Mouse (Mus musculus) hindbrain, embryonic 14.5 days (tissue): ENCODE data around the gene Rps27rt. TPM values are rescaled to one million over a fixed set of nuclear protein-coding genes. Genes with fewer than 3 reads are reported as not detected.
A peak's percentile ranks its signal among the peaks of the same experiment; 100 is the strongest.

Source experiments
- ATAC-seq: fragments of 200-750 bp; cut with Nextera tagmentation; 2 replicates; pipeline ENCODE4 v1.8.0; 2017; ENCODE audit warnings: moderate number of reproducible peaks, mild to moderate bottlenecking, moderate TSS enrichment, moderate library complexity; ENCODE audit not compliant: low FRiP score
- DNase-seq: peaks from one replicate; pipeline ENCODE4 v3.0.0-alpha.2; 2015; ENCODE audit warnings: low spot score
- H3K27ac ChIP-seq: fragments of 300-500 bp; sonication (generic); 2 replicates; pipeline ENCODE4 v1.5.1; 2014; ENCODE audit warnings: mild to moderate bottlenecking, moderate library complexity
- H3K27me3 ChIP-seq: fragments of 300-500 bp; sonication (generic); 2 replicates; pipeline ENCODE4 v1.6.1; 2014; ENCODE audit warnings: mild to moderate bottlenecking, low read length, mixed read lengths; ENCODE audit not compliant: control insufficient read depth, insufficient read depth
- H3K36me3 ChIP-seq: fragments of 300-500 bp; sonication (generic); replicated peaks from 2 replicates; pipeline ENCODE4 v1.6.1; 2014; ENCODE audit not compliant: control insufficient read depth, insufficient read depth
- H3K4me1 ChIP-seq: fragments of 300-500 bp; sonication (generic); replicated peaks from 2 replicates; pipeline ENCODE4 v1.6.1; 2014; ENCODE audit warnings: antibody characterized with exemption, low read length, mixed read lengths; ENCODE audit not compliant: control insufficient read depth, insufficient read depth
- H3K4me2 ChIP-seq: fragments of 300-500 bp; sonication (generic); replicated peaks from 2 replicates; pipeline ENCODE4 v1.6.1; 2014; ENCODE audit warnings: mild to moderate bottlenecking, moderate library complexity
- H3K4me3 ChIP-seq: fragments of 300-500 bp; sonication (generic); replicated peaks from 2 replicates; pipeline ENCODE4 v1.5.1; 2014; ENCODE audit warnings: mild to moderate bottlenecking, low read length
- H3K9ac ChIP-seq: fragments of 300-500 bp; sonication (generic); 2 replicates; pipeline ENCODE4 v1.6.1; 2014
- H3K9me3 ChIP-seq: fragments of 300-500 bp; sonication (generic); 2 replicates; pipeline ENCODE4 v1.6.1; 2016; ENCODE audit warnings: low read length; ENCODE audit not compliant: control insufficient read depth
- WGBS: fragments of 180-500 bp; shearing (Covaris S2); extraction: QIAGEN DNeasy Blood & Tissue Kit; methylation state at CpG from one replicate; pipeline ENCODE4 v1.1.7; 2014; 5-methylcytosine and 5-hydroxymethylcytosine counted together
- polyA plus RNA-seq: library from polyadenylated mRNA; unstranded; fragments of >200 nt; fragmentation: Nextera tagmentation; extraction: Ambion mirVana; gene quantifications from 2 replicates; pipeline ENCODE4 v1.2.1, GENCODE M21; 2014

Rps27rt gene
- polyA plus RNA-seq, 1 experiment from 2014 or later = 298 TPM

GRCm38 (mm10) chr9:114964093-114964492 is 18.4 kb downstream of the Rps27rt start:
- Histone ChIP-seq H3K4me3 (no peak overlapping the region), H3K27me3 (no peaks in the 10 kb centered on the region), H3K27ac (no peak overlapping the region), H3K4me1 (no peaks in the 10 kb centered on the region), H3K9me3 (no peaks in the 10 kb centered on the region), H3K4me2 (no peak overlapping the region), H3K9ac (no peak overlapping the region), H3K36me3 (no peaks in the 10 kb centered on the region)
- no peak for ATAC-seq
- DNase-seq = no peak
- WGBS = 60% methylated on average over 3 of the region's 3 CpGs

GRCm38 (mm10) chr9:114960844-114961243 is 21.7 kb downstream of the Rps27rt start:
- 90% methylated on average over 6 of the region's 6 CpGs for WGBS

DNA sequence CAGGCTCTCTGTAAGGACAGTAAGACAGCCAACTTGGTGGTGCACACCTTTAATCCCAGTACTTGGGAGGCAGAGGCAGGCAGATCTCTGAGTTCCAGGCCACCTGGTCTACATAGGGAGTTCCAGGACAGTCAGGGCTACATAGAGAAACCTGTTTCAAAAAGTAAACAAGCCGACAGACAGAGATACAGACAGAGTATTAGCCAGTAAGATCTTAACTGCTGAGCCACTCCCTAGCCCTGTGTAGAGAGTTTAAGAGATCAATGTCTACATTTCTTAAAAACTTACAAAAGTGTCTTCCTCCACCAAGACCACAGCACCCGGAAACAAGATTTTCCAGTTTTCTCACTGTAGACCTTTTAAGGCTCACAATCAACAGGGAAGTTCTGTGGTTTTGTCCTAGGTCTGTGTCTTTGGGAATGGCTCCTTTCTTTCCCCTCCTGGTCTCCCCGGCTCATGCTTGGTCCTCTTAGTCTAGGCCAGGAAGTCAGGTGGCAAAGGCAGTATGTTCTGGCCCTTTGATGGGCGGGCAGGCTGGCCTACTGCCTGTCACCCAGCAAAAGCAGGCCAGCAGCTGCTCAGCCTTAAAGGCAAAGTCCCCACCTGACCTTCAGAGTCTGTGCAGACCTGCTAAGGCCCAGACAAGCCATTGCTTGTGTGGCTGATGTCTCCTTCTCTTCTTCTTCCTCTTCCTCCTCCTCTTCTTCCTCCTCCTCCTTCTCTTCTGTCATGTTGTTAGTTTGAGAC is 22.3 kb downstream of the Rps27rt start:
- H3K36me3 ChIP-seq = no peaks in the 10 kb centered on the region
- no peak overlapping the region for H3K27ac ChIP-seq
- 76% methylated on average over 4 of the region's 4 CpGs for WGBS

More at GRCm38 (mm10) chr9:114960844-114961243, 21.7 kb downstream of the Rps27rt start:
- Histone ChIP-seq H3K27me3 (no peaks in the 10 kb centered on the region), H3K9me3 (no peaks in the 10 kb centered on the region), H3K4me2 (no peak overlapping the region), H3K9ac (no peak overlapping the region), H3K4me1 (no peaks in the 10 kb centered on the region), H3K4me3 (no peak overlapping the region), H3K27ac (no peak overlapping the region), H3K36me3 (no peaks in the 10 kb centered on the region)
- ATAC-seq (no peak), DNase-seq (no peak)

DNA sequence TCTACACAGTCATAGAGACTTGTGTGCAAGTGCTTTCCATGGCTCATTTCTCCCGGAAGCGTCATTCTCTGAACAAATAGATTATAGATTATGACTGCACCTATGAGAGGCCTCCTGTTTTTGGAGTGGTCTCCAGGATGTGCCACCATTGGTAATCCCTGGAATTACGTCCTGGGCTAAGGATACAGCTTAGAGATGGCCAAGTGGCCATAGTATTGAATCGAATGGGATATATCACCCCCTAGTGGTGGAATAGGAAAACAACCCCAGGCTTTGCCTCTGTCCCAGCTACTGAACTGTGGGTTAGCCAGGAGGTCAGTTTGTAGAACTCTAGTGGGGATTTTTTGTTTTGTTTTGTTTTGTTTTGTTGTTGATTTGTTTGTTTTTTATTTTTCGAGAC is 25.6 kb downstream of the Rps27rt start:
- ATAC-seq = no peak
- Histone ChIP-seq H3K27me3 (no peaks in the 10 kb centered on the region), H3K27ac (no peak overlapping the region)

More for the DNA sequence above, 22.3 kb downstream of the Rps27rt start:
- no peak overlapping the region for H3K9ac ChIP-seq
- no peaks in the 10 kb centered on the region for H3K4me1 ChIP-seq
- no peak for ATAC-seq
- no peaks in the 10 kb centered on the region for H3K9me3 ChIP-seq
- H3K4me3 ChIP-seq = no peak overlapping the region
- no peak for DNase-seq
- H3K27me3 ChIP-seq = no peaks in the 10 kb centered on the region
- H3K4me2 ChIP-seq = no peak overlapping the region

DNA sequence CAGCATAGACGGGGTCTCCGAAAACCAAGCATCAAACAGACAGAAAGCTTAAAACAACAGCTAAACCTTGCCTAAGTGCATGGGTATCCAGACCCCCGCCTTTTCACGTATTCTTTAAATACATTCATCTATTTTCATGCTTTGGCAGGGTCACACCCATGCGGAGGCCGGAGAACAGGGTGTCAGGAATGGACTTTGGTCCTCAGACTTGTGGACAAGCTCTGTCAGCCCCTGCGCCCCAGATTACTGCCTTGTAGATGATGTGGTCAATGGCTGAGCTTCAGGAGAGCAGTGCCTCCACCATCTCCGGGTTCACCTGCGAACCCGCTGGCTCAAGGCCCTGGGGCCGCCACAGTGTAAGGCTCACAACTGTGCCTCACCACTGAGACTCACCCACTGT is 27.2 kb downstream of the Rps27rt start:
- ATAC-seq (no peak), DNase-seq (no peak)
- Histone ChIP-seq H3K9ac (no peak overlapping the region), H3K9me3 (no peaks in the 10 kb centered on the region), H3K27ac (no peak overlapping the region), H3K27me3 (no peaks in the 10 kb centered on the region), H3K4me3 (no peak overlapping the region), H3K4me2 (no peak overlapping the region), H3K4me1 (no peaks in the 10 kb centered on the region), H3K36me3 (no peaks in the 10 kb centered on the region)
- 94% methylated on average over 11 of the region's 11 CpGs for WGBS

More for the DNA sequence above, 25.6 kb downstream of the Rps27rt start:
- Histone ChIP-seq H3K4me3 (no peak overlapping the region), H3K4me1 (no peaks in the 10 kb centered on the region), H3K9me3 (no peaks in the 10 kb centered on the region), H3K36me3 (no peaks in the 10 kb centered on the region), H3K4me2 (no peak overlapping the region), H3K9ac (no peak overlapping the region)
- WGBS = 38% methylated on average over 5 of the region's 5 CpGs
- peak; percentile 66 for DNase-seq

GRCm38 (mm10) chr9:114952866-114953265 is 29.7 kb downstream of the Rps27rt start:
- H3K4me3 ChIP-seq = no peak overlapping the region
- no peaks in the 10 kb centered on the region for H3K27me3 ChIP-seq
- H3K4me2 ChIP-seq = no peak overlapping the region
- DNase-seq = no peak
- no peak overlapping the region for H3K27ac ChIP-seq
- H3K36me3 ChIP-seq = no peaks in the 10 kb centered on the region
- 39% methylated on average over 1 of the region's 1 CpGs for WGBS
- no peaks in the 10 kb centered on the region for H3K9me3 ChIP-seq
- H3K4me1 ChIP-seq = no peaks in the 10 kb centered on the region
- no peak for ATAC-seq
- H3K9ac ChIP-seq = no peak overlapping the region

DNA sequence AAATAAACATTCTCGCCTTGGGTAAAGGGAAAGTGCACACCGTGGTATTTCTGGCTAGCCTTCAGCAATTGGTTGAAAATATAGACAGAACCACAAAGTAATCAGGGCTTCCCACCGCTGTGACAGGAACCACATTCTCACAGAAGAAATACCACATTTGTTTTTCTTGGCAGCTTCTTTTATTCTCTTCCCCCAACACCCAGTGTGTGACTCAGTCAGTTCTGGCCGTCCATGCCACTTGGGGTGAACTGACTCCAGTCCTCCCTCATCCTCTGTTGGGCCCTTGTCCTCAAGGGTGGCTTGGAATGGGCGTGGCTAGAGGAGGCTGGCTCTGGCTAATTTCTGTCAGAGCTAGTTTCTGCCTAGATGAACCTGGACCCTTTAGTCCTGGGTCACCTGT is 34.1 kb downstream of the Rps27rt start:
- ATAC-seq = no peak
- Histone ChIP-seq H3K27me3 (no peaks in the 10 kb centered on the region), H3K36me3 (no peaks in the 10 kb centered on the region), H3K9ac (no peak overlapping the region), H3K27ac (no peak overlapping the region), H3K4me2 (no peak overlapping the region), H3K9me3 (no peaks in the 10 kb centered on the region), H3K4me3 (no peak overlapping the region), H3K4me1 (no peaks in the 10 kb centered on the region)
- 54% methylated on average over 5 of the region's 5 CpGs for WGBS
- no peak for DNase-seq

DNA sequence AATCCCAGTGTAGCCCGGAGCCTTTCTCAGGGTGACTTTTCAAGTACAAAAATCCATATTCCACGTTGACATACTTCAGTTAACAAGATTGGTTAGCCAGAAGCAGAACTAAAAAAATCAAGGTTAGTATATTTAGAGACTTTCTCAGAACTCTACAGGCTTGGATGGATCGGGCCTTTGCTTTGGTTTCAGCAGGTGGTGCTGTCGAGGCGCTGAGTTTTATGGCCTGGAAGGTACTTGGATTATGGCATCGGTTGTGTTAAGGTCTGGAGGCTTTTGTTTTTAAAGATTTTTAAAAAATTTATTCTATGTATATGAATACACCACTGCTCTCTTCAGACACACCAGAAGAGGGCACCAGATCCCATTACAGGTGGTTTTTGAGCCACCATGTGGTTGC is 37.0 kb downstream of the Rps27rt start:
- Histone ChIP-seq H3K4me2 (no peak overlapping the region), H3K9me3 (no peaks in the 10 kb centered on the region), H3K4me1 (no peaks in the 10 kb centered on the region), H3K9ac (no peak overlapping the region), H3K27me3 (no peaks in the 10 kb centered on the region), H3K4me3 (no peak overlapping the region), H3K36me3 (no peaks in the 10 kb centered on the region), H3K27ac (no peak overlapping the region)
- WGBS = 91% methylated on average over 6 of the region's 6 CpGs
- ATAC-seq (no peak), DNase-seq (no peak)

DNA sequence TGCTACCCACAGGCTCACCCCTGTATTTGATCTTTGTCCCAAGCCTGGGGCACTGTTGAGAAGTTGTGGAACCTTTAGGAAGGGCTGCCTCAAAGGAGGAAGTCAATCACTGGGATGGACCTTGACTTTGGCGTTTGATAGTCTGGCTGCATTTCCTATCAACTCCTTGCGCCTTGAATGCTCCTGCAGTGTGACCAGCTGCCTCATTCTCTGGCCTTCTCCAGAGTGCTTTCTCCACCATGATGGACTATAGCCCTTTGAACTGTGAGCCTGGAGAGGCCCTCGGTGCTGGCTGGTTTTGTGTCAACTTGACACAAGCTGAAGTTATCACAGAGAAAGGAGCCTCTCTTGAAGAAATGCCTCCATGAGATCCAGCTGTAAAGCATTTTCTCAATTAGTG is 37.9 kb downstream of the Rps27rt start:
- ATAC-seq (no peak), DNase-seq (no peak)
- no peak overlapping the region for H3K4me2 ChIP-seq
- no peak overlapping the region for H3K4me3 ChIP-seq
- no peak overlapping the region for H3K27ac ChIP-seq
- H3K4me1 ChIP-seq = no peaks in the 10 kb centered on the region
- H3K9me3 ChIP-seq = no peaks in the 10 kb centered on the region
- no peaks in the 10 kb centered on the region for H3K36me3 ChIP-seq
- H3K27me3 ChIP-seq = no peaks in the 10 kb centered on the region
- no peak overlapping the region for H3K9ac ChIP-seq
- 89% methylated on average over 3 of the region's 3 CpGs for WGBS

GRCm38 (mm10) chr9:114936687-114937086 is 45.9 kb downstream of the Rps27rt start:
- Histone ChIP-seq H3K4me3 (no peak overlapping the region), H3K27me3 (0 out of 2 replicates have a peak, but pooled peaks cover 6% of the 10 kb centered on the region), H3K36me3 (no peaks in the 10 kb centered on the region), H3K9ac (no peak overlapping the region), H3K9me3 (no peaks in the 10 kb centered on the region), H3K27ac (no peak overlapping the region), H3K4me1 (peaks cover 13% of the 10 kb centered on the region), H3K4me2 (no peak overlapping the region)
- WGBS = 76% methylated on average over 2 of the region's 2 CpGs
- ATAC-seq = no peak
- no peak for DNase-seq
